Mouse (Mus musculus): ENCODE measurements at regions not wholly inside any gene's neighbourhood (a gene's known extent, or its start where the extent isn't known, plus 50 kb on each side); places are given as distances from the start of the nearest gene placed in this dataset.

- TF ChIP-seq POLR2A (IDR thresholded peaks at IDR 0.05; ENCODE audit: insufficient read depth, low read length) (no peak), CTCF (IDR thresholded peaks at IDR 0.05; ENCODE audit: low read depth, low read length) (no peak), EP300 (IDR thresholded peaks at IDR 0.05; ENCODE audit: insufficient read depth, low read depth, low read length) (no peak)
Measured at GRCm38 (mm10) chr13:50954671-50955070, 146.0 kb upstream of the Spin1 start.
